Mouse (Mus musculus) NIH3T3 (cell line): Measurements from ENCODE around the gene Hist1h4n.
"Not testable (repeated sequence)": the region's sequence is repeated elsewhere in the genome, so short reads cannot be mapped to it uniquely, and the experiment has no call there.

Source experiments
- DNase-seq: peaks from one replicate; pipeline ENCODE4 v3.0.0-alpha.2; 2012; ENCODE audit warnings: low read depth

Hist1h4n gene

DNA sequence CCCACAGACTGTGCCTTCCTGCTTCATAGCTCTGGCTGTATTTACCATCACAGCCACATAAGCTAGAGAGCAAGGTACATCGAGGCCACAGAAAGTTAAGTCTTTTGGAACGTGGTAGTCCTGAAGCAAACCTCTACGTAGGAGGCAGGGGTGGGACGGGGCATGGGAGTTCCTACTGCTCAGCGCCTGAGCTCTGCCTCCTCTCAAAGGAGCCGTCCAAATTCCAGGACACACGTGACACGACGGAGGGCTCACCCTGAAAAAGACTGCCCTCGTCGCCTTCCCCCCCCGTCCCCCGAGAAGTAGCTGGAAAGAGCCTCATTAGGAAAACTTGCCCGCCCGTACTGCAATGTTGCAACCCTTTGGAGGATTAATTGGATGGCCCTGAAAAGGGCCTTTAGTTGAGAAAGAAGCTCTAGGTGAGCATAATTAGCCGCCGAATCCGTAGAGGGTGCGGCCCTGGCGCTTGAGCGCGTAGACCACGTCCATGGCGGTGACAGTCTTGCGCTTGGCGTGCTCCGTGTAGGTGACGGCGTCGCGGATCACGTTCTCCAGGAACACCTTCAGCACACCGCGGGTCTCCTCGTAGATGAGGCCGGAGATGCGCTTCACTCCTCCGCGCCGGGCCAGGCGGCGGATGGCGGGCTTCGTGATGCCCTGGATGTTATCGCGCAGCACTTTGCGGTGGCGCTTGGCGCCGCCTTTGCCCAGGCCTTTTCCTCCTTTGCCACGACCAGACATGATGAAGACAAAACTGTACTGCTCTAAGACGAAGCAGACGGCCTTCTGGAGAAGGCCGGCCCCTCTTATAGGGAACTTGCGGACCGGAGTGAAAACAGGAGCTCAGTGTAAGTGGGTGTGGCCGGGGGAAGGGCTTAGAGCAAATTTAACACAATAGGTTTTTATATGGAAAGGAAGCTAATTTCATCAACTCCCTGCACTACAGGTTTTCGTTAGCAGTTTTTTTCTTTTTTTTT lies at the start of gene Hist1h4n:
Hist1h4n (minus strand) TSS at position 779 of the 977 bp plus-strand sequence.
- DNase-seq, result not testable (repeated sequence)

DNA sequence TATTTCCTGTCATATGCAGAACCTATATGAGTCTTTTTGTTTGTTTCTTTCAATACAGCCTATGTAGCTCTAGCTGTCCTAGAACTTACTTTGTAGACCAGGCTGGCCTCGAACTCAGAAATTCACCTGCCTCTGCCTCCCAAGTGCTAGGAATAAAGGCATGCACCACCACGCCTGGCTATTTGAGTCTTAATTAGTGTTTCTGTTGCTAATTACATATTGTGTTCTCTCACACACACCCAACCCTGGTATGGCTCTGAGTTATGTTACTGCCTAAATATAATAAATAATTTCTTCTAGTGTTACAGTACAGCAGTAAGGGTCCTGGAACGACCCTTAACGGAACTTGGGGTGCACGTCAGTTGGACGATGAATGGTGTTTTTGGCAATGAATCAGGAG lies 48.7 kb upstream of the Hist1h4n start:
- no peak for DNase-seq

DNA sequence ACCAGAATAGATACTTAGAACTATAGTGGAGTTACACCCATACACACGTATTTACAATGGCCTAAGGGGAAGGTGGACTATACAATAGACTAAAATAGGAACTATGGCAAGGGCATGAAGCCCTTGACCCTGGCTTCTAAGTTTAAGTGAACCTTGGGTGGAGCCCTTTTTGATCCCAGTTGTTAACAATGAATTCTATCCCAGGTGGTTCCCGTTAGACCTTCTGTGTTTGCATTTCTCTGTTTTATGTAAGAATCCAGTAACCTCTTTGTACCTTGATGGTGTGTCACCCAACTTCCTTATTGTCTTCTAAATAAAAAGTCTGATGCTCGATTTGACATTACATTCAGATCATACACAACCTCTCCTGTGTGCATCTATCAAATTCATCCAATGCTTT lies 33.5 kb upstream of the Hist1h4n start:
- DNase-seq, result not testable (repeated sequence)

DNA sequence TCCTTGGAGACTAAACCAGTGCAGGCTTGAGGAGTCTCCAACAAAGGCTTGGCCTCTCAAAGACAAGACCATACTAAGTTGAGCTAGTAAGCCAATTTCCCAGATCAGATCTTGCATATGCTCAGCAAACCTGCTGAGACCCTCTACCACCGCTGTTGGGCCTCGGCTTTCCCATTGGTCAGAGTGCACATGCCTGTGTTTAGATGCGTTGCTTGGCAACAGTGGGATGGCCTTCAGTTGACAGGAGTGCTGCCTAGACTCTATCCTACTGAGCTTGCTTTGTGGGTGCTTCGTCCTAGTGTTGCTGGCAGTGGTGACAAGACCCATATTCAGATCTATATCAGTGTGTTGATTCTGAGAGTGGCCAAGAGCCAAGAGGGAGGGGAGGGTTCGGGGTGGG lies 29.6 kb upstream of the Hist1h4n start:
- no peak for DNase-seq

DNA sequence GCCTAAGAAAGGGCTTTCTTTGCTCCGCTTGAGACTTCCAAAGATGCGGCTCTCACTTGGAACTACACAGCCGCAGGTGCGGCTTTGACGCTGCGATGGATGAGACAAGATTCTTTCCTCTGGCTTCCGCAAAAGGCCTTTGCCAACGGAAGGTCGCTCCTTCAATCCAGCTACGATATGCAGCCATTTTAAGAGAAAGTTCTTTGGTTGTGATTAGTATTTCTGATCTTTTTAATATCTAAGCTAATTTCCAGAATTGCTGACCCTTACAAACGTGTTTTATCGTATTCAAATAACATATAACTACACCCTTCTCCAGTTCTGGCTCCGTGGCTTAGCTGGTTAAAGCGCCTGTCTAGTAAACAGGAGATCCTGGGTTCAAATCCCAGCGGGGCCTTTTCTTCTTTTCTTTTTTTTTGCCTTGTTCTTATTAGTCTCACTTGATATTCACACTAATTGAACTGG lies 23.7 kb upstream of the Hist1h4n start:
- peak; percentile 79 for DNase-seq

DNA sequence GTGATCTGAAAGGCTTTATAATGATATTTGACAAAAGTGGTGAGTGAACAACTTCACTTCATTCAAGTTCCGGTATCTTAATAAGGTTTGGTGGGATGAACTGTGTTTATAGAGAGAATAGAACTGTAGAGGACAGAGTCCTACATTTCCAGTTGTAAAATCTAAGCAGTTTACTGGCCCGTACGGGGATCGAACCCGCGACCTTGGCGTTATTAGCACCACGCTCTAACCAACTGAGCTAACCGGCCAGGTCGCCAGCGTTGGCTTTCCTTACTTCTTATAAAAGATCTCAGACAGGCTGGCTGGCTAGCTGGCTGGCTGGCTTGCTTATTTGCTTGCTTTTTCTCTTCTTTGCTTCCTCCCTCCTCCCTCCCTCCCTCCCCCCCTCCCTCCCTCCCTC lies 23.1 kb upstream of the Hist1h4n start:
- DNase-seq, result peak; percentile 81

DNA sequence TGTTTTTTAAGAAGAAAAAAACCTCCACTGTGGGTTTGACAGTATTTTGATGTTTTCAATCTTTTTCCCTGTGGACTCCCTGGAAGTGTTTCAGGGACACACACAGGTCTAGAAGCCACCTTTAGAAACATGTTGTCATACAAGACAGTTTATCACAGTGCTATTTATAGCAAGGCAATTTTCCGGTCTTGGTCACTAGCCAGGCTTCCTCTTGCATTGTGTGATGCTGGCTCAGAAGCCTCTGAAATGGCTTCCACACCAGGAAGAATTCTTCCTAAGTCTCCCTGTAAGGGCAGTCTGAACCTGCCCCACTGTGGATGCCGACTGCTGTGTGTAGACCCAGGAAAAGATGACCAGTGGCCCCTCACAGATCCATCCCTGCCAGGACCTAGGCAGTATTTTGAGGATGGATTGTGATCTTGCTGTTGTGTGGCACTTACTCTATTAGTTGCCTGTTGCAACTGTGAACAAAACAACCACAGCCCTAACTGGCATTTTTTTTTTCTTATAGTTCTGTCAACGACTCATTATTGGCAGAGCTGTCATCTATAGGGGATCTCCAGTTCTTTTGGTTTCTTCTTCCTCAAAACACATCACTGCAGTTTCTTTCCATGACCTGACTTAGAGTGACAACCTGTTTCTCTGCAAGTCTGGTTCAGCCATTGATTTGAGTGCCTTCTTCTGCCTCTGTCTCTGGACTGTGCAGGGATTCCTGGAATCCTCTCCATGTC lies 20.4 kb upstream of the Hist1h4n start:
- peak; percentile 53 for DNase-seq

DNA sequence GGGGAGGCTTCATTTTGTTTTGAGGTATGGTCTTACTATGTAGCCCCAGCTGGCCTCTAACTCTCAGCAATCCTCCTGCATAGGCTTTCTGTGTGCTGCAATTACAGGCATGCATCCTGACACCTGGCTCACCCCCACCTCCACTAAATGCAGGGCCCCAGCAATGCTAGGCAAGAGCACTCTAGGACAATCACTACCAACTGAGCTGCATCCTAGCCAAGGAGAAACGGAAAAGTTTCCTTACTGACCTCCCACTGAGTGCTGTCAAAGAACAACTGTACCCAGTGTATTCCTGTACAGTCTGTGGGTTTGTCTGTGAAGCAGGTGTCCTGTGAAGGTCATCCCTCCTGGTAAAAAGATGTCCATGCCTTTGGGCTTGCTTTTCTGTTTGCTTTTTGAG lies 18.7 kb upstream of the Hist1h4n start:
- DNase-seq, result not testable (repeated sequence)

DNA sequence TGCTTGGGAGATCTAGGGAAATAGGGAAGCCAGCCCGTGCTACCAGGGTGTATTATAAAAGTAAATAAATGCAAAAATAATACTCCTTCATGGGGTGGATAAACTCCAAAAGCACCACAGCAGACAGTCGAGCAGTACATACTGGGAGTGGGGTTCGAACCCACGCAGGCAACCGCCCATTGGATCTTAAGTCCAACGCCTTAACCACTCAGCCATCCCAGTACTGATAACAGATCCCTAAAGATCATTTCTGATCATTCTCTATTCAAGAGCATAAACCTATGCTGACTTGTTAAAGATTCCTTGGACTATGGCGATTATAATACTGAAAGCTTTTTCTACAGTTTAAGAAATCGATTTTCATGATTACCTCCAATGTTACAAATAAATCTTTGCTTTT lies 15.9 kb upstream of the Hist1h4n start:
- peak; percentile 8 for DNase-seq

DNA sequence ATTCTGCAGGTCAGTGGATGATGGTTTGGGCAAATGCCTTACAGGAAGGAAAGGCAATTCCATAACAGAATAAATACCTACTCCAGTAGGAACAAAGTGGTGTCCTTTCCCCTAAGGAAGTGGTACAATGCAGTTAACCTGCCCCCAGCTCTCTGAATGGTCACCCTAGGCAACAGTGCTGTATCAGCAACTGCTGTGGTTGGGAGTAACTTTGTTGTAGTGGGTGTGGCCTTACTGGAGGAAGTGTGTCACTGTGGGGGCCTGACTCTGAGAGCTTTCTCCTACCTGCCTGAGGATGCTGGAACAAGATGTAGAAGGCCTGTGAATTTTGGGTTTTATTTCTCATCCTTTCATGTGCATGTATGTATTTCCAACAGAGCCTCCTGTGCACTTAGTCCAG lies 14.4 kb upstream of the Hist1h4n start:
- not testable (repeated sequence) for DNase-seq

DNA sequence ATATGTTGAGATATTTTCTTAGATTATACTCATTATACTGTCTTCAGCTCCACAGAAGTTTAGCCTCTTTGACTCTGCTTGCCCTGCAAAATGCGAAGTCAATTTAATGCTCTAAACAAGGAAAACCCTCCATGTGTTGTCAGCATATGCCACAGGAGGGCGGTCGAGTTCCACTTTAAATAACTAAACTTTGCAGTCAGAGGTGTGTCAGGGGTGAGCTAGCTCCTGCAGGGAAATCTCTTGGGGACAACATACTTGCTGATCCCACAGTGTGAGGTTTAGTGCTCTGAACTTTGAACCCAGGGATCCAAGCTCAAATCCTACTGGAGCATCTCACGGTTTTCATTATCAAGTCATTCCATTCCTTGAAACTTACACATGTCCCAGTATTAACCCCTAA lies 8.5 kb upstream of the Hist1h4n start:
- DNase-seq, result not testable (repeated sequence)

DNA sequence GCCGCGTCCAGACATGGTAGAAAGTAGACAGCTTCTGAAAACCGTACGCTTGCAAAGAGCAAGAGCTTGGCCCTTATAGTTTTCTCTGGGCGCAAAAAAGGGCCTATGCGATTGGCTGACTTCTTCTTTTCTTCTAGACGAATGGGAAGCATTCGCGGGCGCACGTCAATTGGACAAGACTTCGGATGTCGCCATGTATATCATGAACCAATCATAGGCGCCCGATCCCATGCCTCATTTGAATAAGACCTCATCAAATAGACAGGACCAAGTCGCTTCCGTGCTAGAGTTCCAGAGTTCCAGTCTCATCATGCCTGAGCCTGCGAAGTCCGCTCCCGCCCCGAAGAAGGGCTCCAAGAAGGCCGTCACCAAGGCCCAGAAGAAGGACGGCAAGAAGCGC lies 1.5 kb upstream of the Hist1h4n start, which contains the start of the genes Hist1h2ap and Hist1h2br:
Hist1h2ap (minus strand) TSS at position 47 of the 400 bp plus-strand sequence.
Hist1h2br (plus strand) TSS at position 283 of the 400 bp plus-strand sequence.
- not testable (repeated sequence) for DNase-seq

DNA sequence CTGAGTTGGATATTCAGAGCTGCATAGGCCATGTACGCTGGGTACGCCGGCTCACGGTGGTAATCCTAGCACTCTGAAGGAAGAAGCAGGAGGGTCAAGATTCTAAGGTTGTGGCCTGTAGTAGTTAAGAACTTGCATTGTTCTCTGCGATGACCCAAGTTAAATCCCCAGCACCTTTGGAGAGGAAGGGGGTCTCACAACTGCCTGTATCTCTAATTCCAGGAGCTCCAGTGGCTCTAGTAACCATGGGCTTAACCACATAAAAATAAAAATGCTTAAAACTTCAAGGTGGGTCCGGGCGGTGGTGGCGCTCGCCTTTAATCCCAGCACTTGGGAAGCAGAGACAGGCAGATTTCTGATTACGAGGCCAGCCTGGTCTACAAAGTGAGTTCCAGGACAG lies 1.7 kb downstream of the Hist1h4n start:
- DNase-seq, result no peak

DNA sequence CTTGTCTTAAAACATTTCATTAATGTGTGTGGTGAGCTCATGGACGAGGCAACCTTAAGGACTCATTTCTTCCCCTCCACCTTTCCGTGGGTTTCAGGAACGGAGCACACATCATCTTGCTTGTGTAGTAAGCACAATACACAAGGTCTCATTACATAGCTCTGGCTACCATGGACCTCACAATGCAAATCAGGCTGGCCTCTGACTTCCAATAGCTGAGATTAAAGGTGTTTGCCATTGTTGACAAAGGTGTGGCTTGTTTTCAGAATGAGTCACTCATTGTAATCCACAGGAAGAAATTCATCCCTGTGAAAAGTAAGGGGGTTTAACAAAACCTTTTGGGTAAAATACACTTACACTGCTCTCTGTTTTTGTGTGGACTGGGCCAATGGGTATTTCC lies 3.5 kb downstream of the Hist1h4n start:
- no peak for DNase-seq

DNA sequence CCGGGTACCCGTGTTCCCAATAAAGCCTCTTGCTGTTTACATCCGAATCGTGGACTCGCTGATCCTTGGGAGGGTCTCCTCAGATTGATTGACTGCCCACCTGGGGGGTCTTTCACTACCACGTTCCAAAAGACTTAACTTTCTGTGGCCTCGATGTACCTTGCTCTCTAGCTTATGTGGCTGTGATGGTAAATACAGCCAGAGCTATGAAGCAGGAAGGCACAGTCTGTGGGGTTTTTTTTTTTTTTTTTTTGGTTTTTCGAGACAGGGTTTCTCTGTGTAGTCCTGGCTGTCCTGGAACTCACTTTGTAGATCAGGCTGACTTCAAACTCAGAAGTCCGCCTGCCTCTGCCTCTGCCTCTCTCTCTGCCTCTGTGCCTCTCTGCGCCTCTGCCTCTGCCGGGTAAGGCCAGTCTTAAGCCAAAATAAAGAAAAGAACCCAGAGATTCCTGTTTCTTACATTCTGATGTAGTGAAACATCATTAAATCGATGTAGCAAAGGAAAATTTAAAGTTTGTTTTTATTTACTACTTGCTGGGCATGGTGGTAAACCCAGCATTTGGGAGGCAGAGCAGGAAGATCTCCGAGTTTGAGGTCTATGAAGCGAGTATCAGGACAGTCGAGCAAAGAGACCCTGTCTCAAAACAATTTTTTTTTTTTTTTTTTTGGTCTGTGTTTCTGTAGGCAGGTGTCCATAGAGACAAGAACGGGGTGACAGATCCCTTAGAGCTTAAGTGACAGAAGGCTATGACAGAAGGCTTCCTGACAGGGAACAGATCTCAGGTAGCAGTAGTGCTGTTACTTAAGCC lies 11.7 kb downstream of the Hist1h4n start:
- not testable (repeated sequence) for DNase-seq

DNA sequence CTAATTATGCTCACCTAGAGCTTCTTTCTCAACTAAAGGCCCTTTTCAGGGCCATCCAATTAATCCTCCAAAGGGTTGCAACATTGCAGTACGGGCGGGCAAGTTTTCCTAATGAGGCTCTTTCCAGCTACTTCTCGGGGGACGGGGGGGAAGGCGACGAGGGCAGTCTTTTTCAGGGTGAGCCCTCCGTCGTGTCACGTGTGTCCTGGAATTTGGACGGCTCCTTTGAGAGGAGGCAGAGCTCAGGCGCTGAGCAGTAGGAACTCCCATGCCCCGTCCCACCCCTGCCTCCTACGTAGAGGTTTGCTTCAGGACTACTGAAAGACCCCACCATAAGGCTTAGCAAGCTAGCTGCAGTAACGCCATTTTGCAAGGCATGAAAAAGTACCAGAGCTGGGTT lies 19.9 kb downstream of the Hist1h4n start:
- DNase-seq, result not testable (repeated sequence)

DNA sequence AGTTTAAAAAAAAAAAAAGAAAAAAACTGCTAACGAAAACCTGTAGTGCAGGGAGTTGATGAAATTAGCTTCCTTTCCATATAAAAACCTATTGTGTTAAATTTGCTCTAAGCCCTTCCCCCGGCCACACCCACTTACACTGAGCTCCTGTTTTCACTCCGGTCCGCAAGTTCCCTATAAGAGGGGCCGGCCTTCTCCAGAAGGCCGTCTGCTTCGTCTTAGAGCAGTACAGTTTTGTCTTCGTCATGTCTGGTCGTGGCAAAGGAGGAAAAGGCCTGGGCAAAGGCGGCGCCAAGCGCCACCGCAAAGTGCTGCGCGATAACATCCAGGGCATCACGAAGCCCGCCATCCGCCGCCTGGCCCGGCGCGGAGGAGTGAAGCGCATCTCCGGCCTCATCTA lies 20.5 kb downstream of the Hist1h4n start, which contains the start of gene Hist1h4m:
Hist1h4m (plus strand) TSS at position 208 of the 400 bp plus-strand sequence.
- not testable (repeated sequence) for DNase-seq

DNA sequence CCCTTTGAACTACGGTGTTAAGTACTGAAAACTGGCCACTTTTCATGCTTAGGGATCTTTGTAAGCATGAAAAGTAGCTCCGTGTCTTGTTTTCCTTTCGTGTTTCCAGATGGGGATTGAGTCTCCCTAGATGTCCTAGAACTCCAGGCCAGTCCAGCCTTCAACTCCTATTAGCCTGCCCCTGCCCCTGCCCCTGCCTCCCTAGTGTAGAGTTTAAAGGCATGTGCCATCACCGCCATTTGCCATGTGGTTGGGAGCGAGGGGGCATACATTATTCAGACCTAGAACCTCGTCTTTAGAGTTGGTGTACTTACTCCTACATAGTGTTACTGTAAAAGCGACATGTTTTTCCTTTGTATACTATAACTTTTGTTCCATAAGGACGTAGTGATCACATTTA lies 20.9 kb downstream of the Hist1h4n start:
- DNase-seq, result not testable (repeated sequence)

DNA sequence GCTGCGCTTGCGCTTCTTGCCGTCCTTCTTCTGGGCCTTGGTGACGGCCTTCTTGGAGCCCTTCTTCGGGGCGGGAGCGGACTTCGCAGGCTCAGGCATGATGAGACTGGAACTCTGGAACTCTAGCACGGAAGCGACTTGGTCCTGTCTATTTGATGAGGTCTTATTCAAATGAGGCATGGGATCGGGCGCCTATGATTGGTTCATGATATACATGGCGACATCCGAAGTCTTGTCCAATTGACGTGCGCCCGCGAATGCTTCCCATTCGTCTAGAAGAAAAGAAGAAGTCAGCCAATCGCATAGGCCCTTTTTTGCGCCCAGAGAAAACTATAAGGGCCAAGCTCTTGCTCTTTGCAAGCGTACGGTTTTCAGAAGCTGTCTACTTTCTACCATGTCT lies 21.9 kb downstream of the Hist1h4n start, which contains the start of the genes Hist1h2bq and Hist1h2ao:
Hist1h2bq (minus strand) TSS at position 125 of the 400 bp plus-strand sequence.
Hist1h2ao (plus strand) TSS at position 393 of the 400 bp plus-strand sequence.
- DNase-seq, result not testable (repeated sequence)

DNA sequence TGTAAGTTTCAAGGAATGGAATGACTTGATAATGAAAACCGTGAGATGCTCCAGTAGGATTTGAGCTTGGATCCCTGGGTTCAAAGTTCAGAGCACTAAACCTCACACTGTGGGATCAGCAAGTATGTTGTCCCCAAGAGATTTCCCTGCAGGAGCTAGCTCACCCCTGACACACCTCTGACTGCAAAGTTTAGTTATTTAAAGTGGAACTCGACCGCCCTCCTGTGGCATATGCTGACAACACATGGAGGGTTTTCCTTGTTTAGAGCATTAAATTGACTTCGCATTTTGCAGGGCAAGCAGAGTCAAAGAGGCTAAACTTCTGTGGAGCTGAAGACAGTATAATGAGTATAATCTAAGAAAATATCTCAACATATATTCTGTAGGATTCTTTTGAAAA lies 28.9 kb downstream of the Hist1h4n start:
- DNase-seq, result not testable (repeated sequence)

DNA sequence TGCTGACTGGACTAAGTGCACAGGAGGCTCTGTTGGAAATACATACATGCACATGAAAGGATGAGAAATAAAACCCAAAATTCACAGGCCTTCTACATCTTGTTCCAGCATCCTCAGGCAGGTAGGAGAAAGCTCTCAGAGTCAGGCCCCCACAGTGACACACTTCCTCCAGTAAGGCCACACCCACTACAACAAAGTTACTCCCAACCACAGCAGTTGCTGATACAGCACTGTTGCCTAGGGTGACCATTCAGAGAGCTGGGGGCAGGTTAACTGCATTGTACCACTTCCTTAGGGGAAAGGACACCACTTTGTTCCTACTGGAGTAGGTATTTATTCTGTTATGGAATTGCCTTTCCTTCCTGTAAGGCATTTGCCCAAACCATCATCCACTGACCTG lies 34.8 kb downstream of the Hist1h4n start:
- DNase-seq, result not testable (repeated sequence)
